Mouse (Mus musculus) liver, postnatal 0 days (tissue): ENCODE measurements around the gene Slc28a2. TPM values are rescaled to one million over a fixed set of nuclear protein-coding genes. Genes with fewer than 3 reads are reported as not detected.
"Not testable (repeated sequence)": the region's sequence is repeated elsewhere in the genome, so short reads cannot be mapped to it uniquely, and the experiment has no call there.

Source experiments
- ATAC-seq: fragments of 200-750 bp; cut with Nextera tagmentation; 2 replicates; pipeline ENCODE4 v1.8.0; 2017; ENCODE audit warnings: mild to moderate bottlenecking, moderate library complexity
- DNase-seq: peaks from one replicate; pipeline ENCODE4 v3.0.0-alpha.2; 2016
- H3K27ac ChIP-seq: fragments of 300-500 bp; sonication (generic); 2 replicates; pipeline ENCODE4 v1.5.1; 2014; ENCODE audit warnings: antibody characterized with exemption, moderate library complexity, mild to moderate bottlenecking, low read depth
- H3K27me3 ChIP-seq: fragments of 300-500 bp; sonication (generic); 2 replicates; pipeline ENCODE4 v1.6.1; 2014; ENCODE audit warnings: low read length, control low read depth, mixed read lengths; ENCODE audit not compliant: insufficient read depth
- H3K36me3 ChIP-seq: fragments of 300-500 bp; sonication (generic); replicated peaks from 2 replicates; pipeline ENCODE4 v1.6.1; 2014; ENCODE audit warnings: mild to moderate bottlenecking, control low read depth, low read length, moderate library complexity, mixed read lengths; ENCODE audit not compliant: insufficient read depth
- H3K4me1 ChIP-seq: fragments of 300-500 bp; sonication (generic); 2 replicates; pipeline ENCODE4 v1.6.1; 2014; ENCODE audit warnings: antibody characterized with exemption, mild to moderate bottlenecking, control low read depth; ENCODE audit not compliant: insufficient read depth
- H3K4me2 ChIP-seq: fragments of 300-500 bp; sonication (generic); 2 replicates; pipeline ENCODE4 v1.6.1; 2014; ENCODE audit warnings: low read depth, mild to moderate bottlenecking, low read length, moderate library complexity, mixed read lengths
- H3K4me3 ChIP-seq: fragments of 300-500 bp; sonication (generic); 2 replicates; pipeline ENCODE4 v1.5.1; 2014; ENCODE audit warnings: low read depth, low read length
- H3K9ac ChIP-seq: fragments of 300-500 bp; sonication (generic); replicated peaks from 2 replicates; pipeline ENCODE4 v1.6.1; 2014; ENCODE audit warnings: mild to moderate bottlenecking, moderate library complexity
- H3K9me3 ChIP-seq: fragments of 300-500 bp; sonication (generic); 2 replicates; pipeline ENCODE4 v1.6.1; 2016; ENCODE audit warnings: mild to moderate bottlenecking, control low read depth, low read length, mixed read lengths
- CTCF ChIP-seq: sonication (generic); IDR thresholded peaks from 2 replicates; pipeline ENCODE4 v1.5.1; 2016; ENCODE audit warnings: antibody characterized with exemption, low read depth
- EP300 ChIP-seq: IDR thresholded peaks from 2 replicates; pipeline ENCODE4 v1.6.1; 2016; ENCODE audit warnings: antibody characterized with exemption, low read depth, mild to moderate bottlenecking
- WGBS: fragments of 180-500 bp; shearing (Covaris S2); extraction: QIAGEN DNeasy Blood & Tissue Kit; methylation state at CpG from one replicate; pipeline ENCODE4 v1.1.7; 2014; ENCODE audit not compliant: insufficient replicate concordance; 5-methylcytosine and 5-hydroxymethylcytosine counted together
- polyA plus RNA-seq: library from polyadenylated mRNA; unstranded; fragments of >200 nt; fragmentation: Nextera tagmentation; extraction: Ambion mirVana; gene quantifications from 2 replicates; pipeline ENCODE4 v1.2.1, GENCODE M21; 2015

Gene Slc28a2
- 1.8 TPM in 2 replicates for polyA plus RNA-seq

DNA sequence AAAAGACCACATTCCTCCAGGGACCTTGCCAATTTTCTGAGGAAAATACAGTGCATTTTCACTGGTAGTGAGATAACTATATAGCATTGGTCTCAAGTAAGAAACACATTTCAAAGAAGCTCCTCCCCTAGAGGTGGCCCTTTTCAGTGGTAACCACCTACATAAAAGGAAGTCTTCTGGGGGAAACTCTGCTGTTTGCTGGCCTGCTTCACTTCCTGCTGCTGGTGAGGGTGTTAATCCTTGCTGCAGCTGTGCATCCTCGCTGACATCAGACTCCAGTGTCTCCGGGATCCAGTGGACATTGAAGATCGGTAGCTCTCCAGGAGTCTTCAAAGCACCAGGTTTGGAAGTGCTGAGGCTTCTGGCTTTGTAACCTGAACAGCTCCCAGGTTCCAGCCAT lies at the start of gene Slc28a2:
Gene Slc28a2, plus strand, starts transcription at position 278 of the 400 bp plus-strand sequence.
- not testable (repeated sequence) for H3K27ac ChIP-seq
- WGBS: 0% methylated on average over 1 of the region's 3 CpGs

DNA sequence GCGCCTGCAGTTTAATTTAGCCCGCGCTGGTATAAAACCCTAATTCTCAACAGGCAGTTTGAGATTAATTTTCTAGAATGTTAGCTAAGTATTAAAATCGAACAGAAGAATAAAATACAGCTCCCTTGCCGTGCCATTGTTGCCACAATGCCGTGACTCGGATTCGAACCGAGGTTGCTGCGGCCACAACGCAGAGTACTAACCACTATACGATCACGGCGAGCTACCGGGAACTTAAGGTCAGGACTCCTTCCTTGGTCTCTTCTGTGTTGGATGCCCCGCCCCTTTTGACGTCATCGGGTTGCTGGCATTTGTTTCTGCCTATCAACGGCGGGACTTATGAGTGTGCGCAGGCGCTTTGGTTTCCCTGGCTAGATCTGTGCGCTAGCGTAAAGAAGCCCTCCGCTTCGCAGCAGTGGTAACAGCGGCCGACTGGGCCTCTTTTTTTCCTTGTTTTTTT lies 49.0 kb upstream of the Slc28a2 start:
- TF ChIP-seq CTCF: no peak
- 0 out of 2 replicates have a peak, but pooled peaks have one; percentile 41 for TF ChIP-seq EP300
- under 1% methylated on average over 28 of the region's 28 CpGs for WGBS

More for the DNA sequence above, at the start of gene Slc28a2:
- H3K36me3 ChIP-seq, H3K27me3 ChIP-seq, DNase-seq, ATAC-seq, H3K4me3 ChIP-seq, H3K4me1 ChIP-seq, H3K9ac ChIP-seq, H3K4me2 ChIP-seq, H3K9me3 ChIP-seq: not testable (repeated sequence)

DNA sequence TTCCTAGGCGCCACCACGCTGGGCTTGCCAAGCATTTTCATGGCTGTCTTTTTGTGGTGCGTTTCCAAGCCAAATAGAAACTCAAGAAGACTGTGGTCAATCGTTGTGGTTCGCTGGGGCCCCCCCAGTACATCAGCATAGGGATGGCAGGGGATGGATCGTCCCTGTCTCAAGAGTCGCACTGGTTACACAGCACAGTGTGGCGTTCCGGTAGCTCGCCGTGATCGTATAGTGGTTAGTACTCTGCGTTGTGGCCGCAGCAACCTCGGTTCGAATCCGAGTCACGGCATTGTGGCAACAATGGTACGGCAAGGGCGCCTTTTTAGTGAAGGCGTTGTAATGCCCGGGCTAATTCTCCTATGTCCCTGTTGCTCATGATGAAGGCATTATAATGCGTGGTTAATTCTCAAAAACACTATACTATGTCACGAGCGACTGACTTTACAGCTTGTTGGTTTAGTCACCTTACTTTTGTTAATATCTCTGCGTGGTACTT lies 48.5 kb upstream of the Slc28a2 start:
- TF ChIP-seq CTCF (no peak; the same call in 1 of the 2 replicates), EP300 (no peak)
- no peaks in the 10 kb centered on the region for H3K9me3 ChIP-seq
- H3K9ac ChIP-seq: peak overlapping the region; percentile 67
- peak overlapping the region; percentile 73 for H3K4me2 ChIP-seq
- H3K27ac ChIP-seq: peak overlapping the region; percentile 84
- no peaks in the 10 kb centered on the region for H3K36me3 ChIP-seq
- H3K4me3 ChIP-seq: peak overlapping the region; percentile 68
- DNase-seq: peak; percentile 86
- WGBS: 2% methylated on average over 26 of the region's 26 CpGs
- H3K27me3 ChIP-seq: no peaks in the 10 kb centered on the region
- H3K4me1 ChIP-seq: peaks cover 12% of the 10 kb centered on the region
- peak; percentile 77 for ATAC-seq

More for the DNA sequence above, 49.0 kb upstream of the Slc28a2 start:
- H3K9ac ChIP-seq: peak overlapping the region; percentile 67
- peaks cover 12% of the 10 kb centered on the region for H3K4me1 ChIP-seq
- H3K9me3 ChIP-seq: no peaks in the 10 kb centered on the region
- no peaks in the 10 kb centered on the region for H3K36me3 ChIP-seq
- peak; percentile 83 for ATAC-seq
- peak overlapping the region; percentile 73 for H3K4me2 ChIP-seq
- DNase-seq: peak; percentile 97
- peak overlapping the region; percentile 68 for H3K4me3 ChIP-seq
- no peaks in the 10 kb centered on the region for H3K27me3 ChIP-seq
- peak overlapping the region; percentile 84 for H3K27ac ChIP-seq

DNA sequence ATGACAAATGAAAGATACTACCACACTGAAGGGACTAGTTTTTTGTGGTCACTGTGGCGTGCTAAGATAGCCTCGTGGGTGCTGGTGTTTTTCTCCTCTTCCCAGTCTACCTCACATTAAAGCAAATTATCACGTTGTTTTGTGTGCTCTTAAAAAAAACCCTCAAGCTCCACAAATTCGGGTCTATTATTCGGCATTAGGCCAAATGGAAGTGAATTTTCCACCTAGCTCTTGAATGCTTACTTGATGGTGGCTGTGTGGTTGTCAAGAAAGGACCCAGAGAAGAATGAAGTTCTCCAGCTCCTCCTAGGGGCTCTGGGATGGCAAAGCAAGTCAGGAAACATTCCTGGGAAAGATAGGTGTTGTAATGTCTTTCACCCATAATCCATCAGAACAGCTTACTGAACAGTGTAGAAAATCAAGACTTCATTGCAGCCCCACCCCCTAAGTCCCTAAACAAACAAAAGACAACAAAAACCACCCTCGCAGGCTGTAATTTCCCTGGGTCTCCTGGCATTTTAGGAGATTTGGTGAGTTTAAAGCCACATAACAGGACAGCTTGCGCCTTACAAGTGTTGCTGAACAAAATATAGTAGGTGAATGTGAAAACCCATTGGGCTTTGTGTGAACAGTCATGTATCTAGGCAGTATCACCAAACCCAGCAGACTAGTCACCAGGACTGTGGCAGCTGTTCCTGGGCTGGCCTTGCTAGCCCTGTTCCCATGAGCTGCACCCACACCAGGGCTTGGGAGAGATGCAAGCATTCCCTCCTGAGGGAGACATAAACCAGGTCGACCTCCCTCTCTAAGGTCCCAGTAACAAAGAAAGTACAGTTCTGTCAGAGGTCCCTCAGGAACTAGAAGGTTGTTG lies 47.6 kb upstream of the Slc28a2 start:
- DNase-seq (no peak), ATAC-seq (no peak)
- TF ChIP-seq CTCF: peak; percentile 71
- no peak for TF ChIP-seq EP300
- WGBS: 21% methylated on average over 8 of the region's 8 CpGs
- H3K9me3 ChIP-seq: no peaks in the 10 kb centered on the region
- H3K4me3 ChIP-seq: peak overlapping the region; percentile 68
- no peak overlapping the region for H3K27ac ChIP-seq
- H3K36me3 ChIP-seq: no peaks in the 10 kb centered on the region
- peaks cover 12% of the 10 kb centered on the region for H3K4me1 ChIP-seq
- no peak overlapping the region for H3K9ac ChIP-seq
- H3K4me2 ChIP-seq: peak overlapping the region; percentile 73
- H3K27me3 ChIP-seq: no peaks in the 10 kb centered on the region

DNA sequence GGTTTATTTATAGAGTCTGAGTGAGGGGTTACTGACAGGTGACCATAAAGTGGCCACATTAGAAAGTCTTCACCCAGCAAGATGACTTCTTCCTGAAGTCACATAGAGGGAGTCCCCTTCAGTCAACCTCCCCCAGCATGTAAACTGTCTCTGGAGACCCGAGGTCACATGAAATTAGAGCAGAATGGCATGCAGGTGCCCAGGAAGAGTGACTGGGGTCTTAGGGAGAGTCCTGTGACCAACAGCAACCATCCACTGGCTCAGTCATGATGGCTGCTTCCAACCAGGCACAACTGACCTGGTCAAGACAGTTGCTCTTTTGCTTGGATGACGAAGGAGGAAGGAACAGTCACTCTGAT lies 47.0 kb upstream of the Slc28a2 start:
- no peak overlapping the region for H3K9ac ChIP-seq
- no peak for ATAC-seq
- no peaks in the 10 kb centered on the region for H3K36me3 ChIP-seq
- H3K27ac ChIP-seq: no peak overlapping the region
- 41% methylated on average over 2 of the region's 2 CpGs for WGBS
- no peak overlapping the region for H3K4me2 ChIP-seq
- no peaks in the 10 kb centered on the region for H3K9me3 ChIP-seq
- TF ChIP-seq EP300 (no peak), CTCF (no peak)
- peaks cover 12% of the 10 kb centered on the region for H3K4me1 ChIP-seq
- H3K4me3 ChIP-seq: no peak overlapping the region
- H3K27me3 ChIP-seq: no peaks in the 10 kb centered on the region
- no peak for DNase-seq

DNA sequence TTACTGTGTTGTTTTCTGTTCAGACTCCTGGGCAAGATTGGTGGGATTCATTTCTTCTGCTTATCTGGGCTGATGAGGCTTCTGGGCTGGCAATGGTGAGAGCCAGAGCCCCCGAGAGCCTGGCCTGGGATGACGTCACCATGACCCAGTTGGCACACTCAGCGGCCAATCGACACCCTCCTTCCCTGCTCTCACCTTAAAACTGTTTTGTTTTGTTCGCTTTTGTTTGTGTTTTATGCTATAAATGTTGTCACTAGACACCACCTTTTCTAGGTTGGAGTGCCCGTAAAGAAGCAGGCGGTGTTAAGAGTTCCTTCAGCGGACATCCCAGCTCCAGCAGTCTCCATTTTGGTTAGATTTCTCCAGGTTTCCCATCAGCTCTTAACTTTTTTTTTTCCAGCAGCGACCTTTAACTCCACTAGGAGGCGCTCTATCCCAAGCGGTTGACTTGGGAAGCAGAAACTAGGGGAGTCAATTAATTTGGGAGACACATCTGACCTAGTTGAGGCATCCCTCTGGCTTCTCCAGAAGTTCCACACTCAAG lies 45.4 kb upstream of the Slc28a2 start:
- H3K9ac ChIP-seq: 0 out of 2 replicates have a peak overlapping the region, but pooled peaks have one; percentile 21
- DNase-seq: peak; percentile 63

More for the DNA sequence above, 45.4 kb upstream of the Slc28a2 start:
- H3K27ac ChIP-seq: no peak overlapping the region
- H3K4me1 ChIP-seq: peaks cover 11% of the 10 kb centered on the region
- peak; percentile 86 for TF ChIP-seq CTCF
- no peak for TF ChIP-seq EP300
- H3K36me3 ChIP-seq: no peaks in the 10 kb centered on the region
- no peaks in the 10 kb centered on the region for H3K27me3 ChIP-seq
- peak overlapping the region; percentile 34 for H3K4me3 ChIP-seq
- peak overlapping the region; percentile 74 for H3K4me2 ChIP-seq
- no peaks in the 10 kb centered on the region for H3K9me3 ChIP-seq
- ATAC-seq: no peak
- 7% methylated on average over 11 of the region's 11 CpGs for WGBS
